Mouse (Mus musculus) stomach, postnatal 0 days (tissue): ENCODE measurements at regions not wholly inside any gene's neighbourhood (a gene's known extent, or its start where the extent isn't known, plus 50 kb on each side); places are given as distances from the start of the nearest gene placed in this dataset.

Source experiments
- CTCF ChIP-seq: IDR thresholded peaks from 2 replicates; pipeline ENCODE4 v1.5.1; 2016; ENCODE audit warnings: antibody characterized with exemption, low read depth, mild to moderate bottlenecking, moderate library complexity
- EP300 ChIP-seq: optimal IDR thresholded peaks from 2 replicates; pipeline ENCODE3; 2016; ENCODE audit warnings: antibody characterized with exemption

DNA sequence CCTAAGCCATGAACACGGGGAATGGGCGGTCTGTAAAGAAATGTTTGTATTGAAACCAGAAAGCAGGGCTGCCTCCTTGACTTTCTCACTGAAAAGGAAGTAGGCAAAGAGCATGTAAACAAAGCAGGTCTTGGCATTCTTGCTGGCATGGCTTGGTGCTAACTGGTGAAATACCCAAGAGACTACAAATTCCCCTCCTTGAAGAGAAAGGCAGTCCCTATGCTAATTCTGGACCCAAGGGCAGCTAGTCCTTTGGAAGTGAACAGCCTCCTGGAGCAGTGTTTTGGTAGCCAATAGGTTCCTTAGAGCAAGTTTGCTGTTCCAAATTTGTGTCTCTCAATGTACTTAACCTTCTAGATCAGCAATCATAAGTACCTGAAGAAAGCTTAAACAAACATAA, 456.0 kb upstream of the Mpdz start:
- TF ChIP-seq EP300 (no peak), CTCF (no peak)
